Mouse (Mus musculus) heart, postnatal 0 days (tissue): ENCODE measurements around the gene Lrrc8c.

Source experiments
- CTCF ChIP-seq: IDR thresholded peaks from 2 replicates; pipeline ENCODE4 v1.5.1; 2016; ENCODE audit warnings: antibody characterized with exemption, control low read depth, low read depth
- EP300 ChIP-seq: IDR thresholded peaks from 2 replicates; pipeline ENCODE4 v1.6.1; 2016; ENCODE audit warnings: antibody characterized with exemption, low read depth

- TF ChIP-seq CTCF (no peak), EP300 (no peak)
Observed at GRCm38 (mm10) chr5:105530576-105530975, 11.4 kb downstream of the Lrrc8c start.
